Mouse (Mus musculus) hindbrain, embryonic 11.5 days (tissue): ENCODE measurements around the gene Dapk3. TPM values are rescaled to one million over a fixed set of nuclear protein-coding genes. Genes with fewer than 3 reads are reported as not detected.

Source experiments
- ATAC-seq: fragments of 200-750 bp; cut with Nextera tagmentation; 2 replicates; pipeline ENCODE4 v1.8.0; 2017; ENCODE audit warnings: mild to moderate bottlenecking, moderate TSS enrichment, moderate library complexity; ENCODE audit not compliant: low FRiP score
- DNase-seq: peaks from one replicate; pipeline ENCODE4 v3.0.0-alpha.2; 2015; ENCODE audit warnings: low spot score
- H3K27ac ChIP-seq: fragments of 300-500 bp; sonication (generic); 2 replicates; pipeline ENCODE4 v1.5.1; 2014; ENCODE audit warnings: mild to moderate bottlenecking, low read depth, low read length
- H3K27me3 ChIP-seq: fragments of 300-500 bp; sonication (generic); 2 replicates; pipeline ENCODE4 v1.6.1; 2014; ENCODE audit warnings: mild to moderate bottlenecking, low read length, moderate library complexity, mixed read lengths; ENCODE audit not compliant: control insufficient read depth, insufficient read depth
- H3K36me3 ChIP-seq: fragments of 300-500 bp; sonication (generic); 2 replicates; pipeline ENCODE4 v1.6.1; 2014; ENCODE audit warnings: mild to moderate bottlenecking, low read length, moderate library complexity, mixed read lengths; ENCODE audit not compliant: control insufficient read depth, insufficient read depth
- H3K4me1 ChIP-seq: fragments of 300-500 bp; sonication (generic); replicated peaks from 2 replicates; pipeline ENCODE4 v1.6.1; 2014; ENCODE audit warnings: low read length, mixed read lengths; ENCODE audit not compliant: control insufficient read depth, insufficient read depth
- H3K4me2 ChIP-seq: fragments of 300-500 bp; sonication (generic); replicated peaks from 2 replicates; pipeline ENCODE4 v1.6.1; 2014; ENCODE audit warnings: mild to moderate bottlenecking, low read depth, low read length
- H3K4me3 ChIP-seq: fragments of 300-500 bp; sonication (generic); 2 replicates; pipeline ENCODE4 v1.5.1; 2014; ENCODE audit warnings: low read depth, low read length
- H3K9ac ChIP-seq: fragments of 300-500 bp; sonication (generic); 2 replicates; pipeline ENCODE4 v1.6.1; 2014; ENCODE audit warnings: low read depth, low read length
- H3K9me3 ChIP-seq: fragments of 300-500 bp; sonication (generic); 2 replicates; pipeline ENCODE4 v1.6.1; 2016; ENCODE audit warnings: low read length; ENCODE audit not compliant: control insufficient read depth
- WGBS: fragments of 180-500 bp; shearing (Covaris S2); extraction: QIAGEN DNeasy Blood & Tissue Kit; methylation state at CpG from one replicate; pipeline ENCODE4 v1.1.7; 2014; 5-methylcytosine and 5-hydroxymethylcytosine counted together
- polyA plus RNA-seq: library from polyadenylated mRNA; unstranded; fragments of >200 nt; fragmentation: Nextera tagmentation; extraction: Ambion mirVana; gene quantifications from 2 replicates; pipeline ENCODE4 v1.2.1, GENCODE M21; 2014

The Dapk3 gene
- polyA plus RNA-seq, 1 experiment from 2014 or later, result 53.3 TPM

- Histone ChIP-seq H3K36me3 (peaks cover 2% of the 10 kb centered on the region; the same call in 1 of the 2 replicates), H3K4me2 (peak overlapping the region; percentile 91), H3K27me3 (peaks cover 20% of the 10 kb centered on the region), H3K9me3 (no peaks in the 10 kb centered on the region), H3K9ac (peak overlapping the region; percentile 84), H3K27ac (peak overlapping the region; percentile 66), H3K4me1 (peaks cover 20% of the 10 kb centered on the region), H3K4me3 (peak overlapping the region; percentile 61)
- DNase-seq (no peak), ATAC-seq (no peak)
- WGBS, result 61% methylated on average over 11 of the region's 11 CpGs
These were observed 43.8 kb upstream of the Dapk3 start for GRCm38 (mm10) chr10:81138821-81139528.

DNA sequence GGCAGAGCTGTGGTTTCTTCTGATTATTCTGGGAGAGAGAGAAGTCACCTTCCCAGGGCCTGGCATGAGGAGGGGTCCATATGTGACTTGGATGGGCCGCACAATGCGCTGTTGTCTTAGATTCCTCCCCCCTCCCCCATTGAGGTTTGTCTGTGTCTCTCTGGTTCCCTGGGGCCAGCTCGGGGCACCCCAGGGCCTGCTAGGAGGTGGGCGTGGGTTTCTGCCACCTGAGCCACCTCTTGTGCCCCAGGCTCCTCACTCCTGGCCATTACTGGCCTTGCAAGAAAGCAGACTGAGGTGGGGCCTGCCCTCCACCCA lies 43.3 kb upstream of the Dapk3 start:
- WGBS, result 78% methylated on average over 4 of the region's 4 CpGs
- peaks cover 20% of the 10 kb centered on the region for H3K4me1 ChIP-seq
- peaks cover 6% of the 10 kb centered on the region for H3K36me3 ChIP-seq
- peak overlapping the region; percentile 34; the same call in 1 of the 2 replicates for H3K9ac ChIP-seq
- 0 out of 2 replicates have a peak overlapping the region, but pooled peaks have one; percentile 61 for H3K4me3 ChIP-seq
- peaks cover 15% of the 10 kb centered on the region for H3K27me3 ChIP-seq
- ATAC-seq, result no peak
- H3K9me3 ChIP-seq, result no peaks in the 10 kb centered on the region
- no peak for DNase-seq
- no peak overlapping the region for H3K27ac ChIP-seq
- peak overlapping the region; percentile 91; the same call in 1 of the 2 replicates for H3K4me2 ChIP-seq

GRCm38 (mm10) chr10:81140005-81140404 lies 42.8 kb upstream of the Dapk3 start:
- Histone ChIP-seq H3K27me3 (peaks cover 10% of the 10 kb centered on the region), H3K4me2 (peak overlapping the region; percentile 14; the same call in 1 of the 2 replicates), H3K9ac (0 out of 2 replicates have a peak overlapping the region, but pooled peaks have one; percentile 7), H3K27ac (no peak overlapping the region), H3K4me1 (peaks cover 20% of the 10 kb centered on the region), H3K4me3 (no peak overlapping the region; the same call in 1 of the 2 replicates), H3K36me3 (peaks cover 11% of the 10 kb centered on the region), H3K9me3 (no peaks in the 10 kb centered on the region)
- 62% methylated on average over 8 of the region's 8 CpGs for WGBS
- ATAC-seq, result no peak
- no peak for DNase-seq

- DNase-seq, result no peak
- Histone ChIP-seq H3K4me1 (peaks cover 19% of the 10 kb centered on the region), H3K27me3 (peaks cover 1% of the 10 kb centered on the region), H3K4me2 (peak overlapping the region; percentile 11; the same call in 1 of the 2 replicates), H3K9ac (0 out of 2 replicates have a peak overlapping the region, but pooled peaks have one; percentile 7), H3K9me3 (no peaks in the 10 kb centered on the region), H3K27ac (no peak overlapping the region), H3K36me3 (peaks cover 18% of the 10 kb centered on the region), H3K4me3 (no peak overlapping the region)
- 67% methylated on average over 10 of the region's 10 CpGs for WGBS
- no peak for ATAC-seq
These were observed 41.9 kb upstream of the Dapk3 start for GRCm38 (mm10) chr10:81140717-81141454.

DNA sequence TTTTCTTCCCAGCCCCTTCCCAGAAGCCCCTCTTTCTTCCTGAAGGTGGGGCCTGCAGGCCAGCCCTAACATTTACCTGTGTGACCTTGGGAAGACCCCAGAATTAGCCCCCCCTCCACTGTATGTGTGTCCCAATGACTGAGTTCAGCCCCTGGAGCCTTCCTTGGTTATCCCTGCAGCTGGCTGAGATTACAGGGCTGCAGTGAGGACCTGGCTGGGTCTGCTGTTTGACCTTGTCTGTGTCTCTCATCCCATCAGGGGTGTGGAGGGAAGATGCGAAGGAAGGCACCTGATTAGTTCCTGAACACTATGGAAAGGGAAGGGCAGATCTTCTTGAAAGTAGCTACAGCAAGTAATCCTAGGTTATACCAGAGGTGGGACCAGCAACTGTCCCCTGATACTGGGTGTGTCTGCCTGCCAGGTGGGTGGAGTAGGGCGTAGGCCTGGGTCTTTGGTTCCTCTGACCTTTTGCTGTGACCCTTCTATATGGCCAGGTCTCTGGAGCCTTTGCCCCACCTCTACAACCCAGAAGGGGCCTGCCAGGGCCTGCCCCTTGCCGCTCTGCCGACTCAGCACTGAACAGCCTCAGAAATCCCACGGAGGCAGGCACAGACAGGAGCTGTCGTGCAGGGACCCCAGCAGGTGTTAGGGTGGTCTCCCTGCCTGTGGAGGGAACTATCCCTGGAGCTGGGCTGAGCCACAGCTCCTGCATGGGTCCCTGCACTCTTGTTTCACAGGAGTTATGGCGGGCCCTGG lies 41.2 kb upstream of the Dapk3 start:
- ATAC-seq, result no peak
- peaks cover 18% of the 10 kb centered on the region for H3K4me1 ChIP-seq
- no peaks in the 10 kb centered on the region for H3K27me3 ChIP-seq
- 0 out of 2 replicates have a peak overlapping the region, but pooled peaks have one; percentile 15 for H3K9ac ChIP-seq
- H3K27ac ChIP-seq, result 0 out of 2 replicates have a peak overlapping the region, but pooled peaks have one; percentile 1
- H3K9me3 ChIP-seq, result no peaks in the 10 kb centered on the region
- H3K36me3 ChIP-seq, result peaks cover 19% of the 10 kb centered on the region
- WGBS, result 79% methylated on average over 7 of the region's 7 CpGs
- H3K4me3 ChIP-seq, result no peak overlapping the region
- no peak for DNase-seq
- H3K4me2 ChIP-seq, result no peak overlapping the region

- Histone ChIP-seq H3K36me3 (peaks cover 27% of the 10 kb centered on the region), H3K9ac (0 out of 2 replicates have a peak overlapping the region, but pooled peaks have one; percentile 7), H3K27ac (0 out of 2 replicates have a peak overlapping the region, but pooled peaks have one; percentile 42), H3K4me3 (no peak overlapping the region), H3K27me3 (no peaks in the 10 kb centered on the region), H3K4me1 (peaks cover 18% of the 10 kb centered on the region), H3K4me2 (no peak overlapping the region; the same call in 1 of the 2 replicates), H3K9me3 (no peaks in the 10 kb centered on the region)
- ATAC-seq (no peak), DNase-seq (no peak)
- 72% methylated on average over 5 of the region's 5 CpGs for WGBS
These were observed 40.2 kb upstream of the Dapk3 start for GRCm38 (mm10) chr10:81142551-81142981.

DNA sequence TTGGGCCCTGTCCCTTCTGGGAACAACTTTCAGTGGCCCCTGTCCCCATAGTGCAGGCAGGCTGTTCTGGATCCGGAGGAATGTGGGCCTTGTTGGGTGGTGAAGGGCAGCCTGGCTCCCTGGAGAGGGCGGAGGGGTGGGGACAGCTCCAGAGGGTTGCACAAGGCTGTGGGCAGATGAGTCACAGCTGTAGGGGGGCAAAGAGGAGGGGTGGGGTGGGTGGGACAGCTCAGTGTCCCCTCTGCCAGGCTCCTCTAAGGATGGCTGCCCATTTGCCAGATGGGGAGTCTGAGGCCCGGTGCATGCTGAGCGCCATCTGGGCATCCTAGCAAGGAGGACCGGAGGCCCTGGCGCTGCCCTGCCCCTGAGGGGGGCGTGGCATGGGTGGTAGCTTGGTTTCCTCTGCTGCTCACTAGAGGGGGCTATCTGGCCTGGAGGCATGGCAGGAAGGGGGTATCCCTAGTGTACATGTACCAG lies 39.6 kb upstream of the Dapk3 start:
- DNase-seq (no peak), ATAC-seq (no peak)
- Histone ChIP-seq H3K27me3 (no peaks in the 10 kb centered on the region), H3K4me1 (peaks cover 18% of the 10 kb centered on the region), H3K27ac (no peak overlapping the region; the same call in 1 of the 2 replicates), H3K36me3 (peaks cover 31% of the 10 kb centered on the region), H3K4me2 (no peak overlapping the region), H3K4me3 (no peak overlapping the region), H3K9me3 (no peaks in the 10 kb centered on the region), H3K9ac (no peak overlapping the region)
- WGBS, result 96% methylated on average over 7 of the region's 7 CpGs

DNA sequence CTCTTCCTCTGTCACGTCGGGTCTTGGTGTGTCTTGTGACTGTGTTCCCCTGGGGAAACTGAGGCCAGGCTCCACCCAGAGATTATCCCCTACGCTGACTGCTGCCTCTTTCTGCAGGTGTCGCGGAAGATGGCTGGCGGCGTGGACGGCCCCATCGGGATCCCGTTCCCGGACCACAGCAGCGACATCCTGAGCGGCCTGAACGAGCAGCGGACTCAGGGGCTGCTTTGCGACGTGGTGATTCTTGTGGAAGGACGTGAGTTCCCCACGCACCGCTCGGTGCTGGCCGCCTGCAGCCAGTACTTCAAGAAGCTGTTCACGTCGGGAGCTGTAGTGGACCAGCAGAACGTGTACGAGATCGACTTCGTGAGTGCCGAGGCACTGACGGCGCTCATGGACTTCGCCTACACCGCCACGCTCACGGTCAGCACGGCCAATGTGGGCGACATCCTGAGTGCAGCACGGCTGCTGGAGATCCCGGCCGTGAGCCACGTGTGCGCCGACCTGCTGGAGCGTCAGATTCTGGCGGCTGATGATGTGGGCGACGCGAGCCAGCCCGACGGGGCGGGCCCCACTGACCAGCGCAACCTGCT lies 38.9 kb upstream of the Dapk3 start:
- no peak for ATAC-seq
- no peak overlapping the region for H3K27ac ChIP-seq
- H3K27me3 ChIP-seq, result no peaks in the 10 kb centered on the region
- H3K9ac ChIP-seq, result no peak overlapping the region
- no peak for DNase-seq
- no peak overlapping the region for H3K4me2 ChIP-seq
- 96% methylated on average over 52 of the region's 52 CpGs for WGBS
- peaks cover 38% of the 10 kb centered on the region for H3K36me3 ChIP-seq
- H3K9me3 ChIP-seq, result no peaks in the 10 kb centered on the region
- H3K4me1 ChIP-seq, result peaks cover 13% of the 10 kb centered on the region
- no peak overlapping the region for H3K4me3 ChIP-seq
